Mouse (Mus musculus) liver, adult 2 months (tissue): ENCODE data around the gene Celf2.

ENCODE experiments used
- CTCF ChIP-seq: fragments of 200-500 bp; IDR thresholded peaks from 2 replicates; pipeline ENCODE4 v1.5.1; 2011; ENCODE audit warnings: low read depth, low read length, control low read depth
- POLR2A ChIP-seq: fragments of 200-500 bp; IDR thresholded peaks from 2 replicates; pipeline ENCODE4 v1.6.1; 2011; ENCODE audit warnings: low read length, control low read depth; ENCODE audit not compliant: insufficient read depth; ENCODE audit errors: extremely low read depth

- TF ChIP-seq POLR2A (no peak), CTCF (no peak)
Measured at GRCm38 (mm10) chr2:6559581-6559980, 949.8 kb downstream of the Celf2 start.
